In the genomic region with DNA sequence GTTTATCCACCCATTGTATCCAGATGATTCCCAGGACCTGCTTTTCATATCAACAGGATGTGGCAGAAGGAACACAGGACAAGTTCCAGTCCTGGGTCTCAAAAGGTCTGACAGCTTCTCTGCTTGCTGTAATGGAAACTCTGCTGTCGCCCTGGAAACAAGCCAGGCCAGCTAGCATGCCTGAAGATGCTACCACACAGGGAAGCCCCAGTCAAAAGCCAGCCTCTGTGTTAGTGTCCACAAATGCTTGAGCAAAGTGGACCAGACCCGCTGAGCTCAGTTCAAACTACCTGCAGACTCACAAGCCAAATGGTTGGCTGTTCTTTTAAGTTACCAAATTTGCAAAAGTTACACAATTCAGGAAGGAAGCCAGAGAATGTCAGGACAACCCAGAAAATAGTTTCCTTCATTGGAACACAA, we compare ENCODE assay signal across 7 mouse cellular contexts.
DNase-seq lines count a peak whose midpoint lies in the region; ATAC-seq and TF ChIP-seq lines count a peak whose summit lies in the region.

No protein-coding gene starts in this region.

- no peak overlapping the region for H3K4me2 ChIP-seq in midbrain, postnatal 0 days (ENCODE audit: low read depth, low read length, poor library complexity, severe bottlenecking)

- H3K27me3 ChIP-seq in midbrain, postnatal 0 days (ENCODE audit: insufficient read depth, low read length), result no peaks in the 10 kb centered on the region

- 44% methylated on average over 2 of the region's 2 CpGs for WGBS in midbrain, postnatal 0 days

- H3K27ac ChIP-seq in midbrain, postnatal 0 days (ENCODE audit: low read depth, low read length), result no peak overlapping the region

- H3K4me3 ChIP-seq in midbrain, postnatal 0 days (ENCODE audit: low read depth, low read length), result no peak overlapping the region

- no peak for ATAC-seq in midbrain, postnatal 0 days (ENCODE audit: low FRiP score)
- no peak for ATAC-seq in erythroblast, adult 5-6 weeks (replicated peaks; ENCODE audit: low FRiP score, poor library complexity, severe bottlenecking)

- H3K36me3 ChIP-seq in midbrain, postnatal 0 days (ENCODE audit: insufficient read depth, low read length), result no peaks in the 10 kb centered on the region

- H3K4me1 ChIP-seq in midbrain, postnatal 0 days (ENCODE audit: insufficient read depth, low read length), result 0 out of 2 replicates have a peak, but pooled peaks cover 4% of the 10 kb centered on the region

- H3K9me3 ChIP-seq in midbrain, postnatal 0 days (ENCODE audit: low read length), result no peaks in the 10 kb centered on the region

- H3K9ac ChIP-seq in midbrain, postnatal 0 days (replicated peaks; ENCODE audit: low read length, poor library complexity, severe bottlenecking), result no peak overlapping the region

- no peak for TF ChIP-seq CTCF in midbrain, postnatal 0 days (IDR thresholded peaks at IDR 0.05)

- peak; percentile 31 for DNase-seq in adipocyte (ENCODE audit: low spot score)
- DNase-seq in adrenal gland, postnatal 36 days, result peak; percentile 37 to 44
- peak; percentile 76 to 79 for DNase-seq in heart, adult 9 months (ENCODE audit: low spot score in 2 of 2)
- DNase-seq in kidney, adult 9 months, result peak; percentile 38
- peak; percentile 61 for DNase-seq in midbrain, postnatal 0 days (ENCODE audit: low spot score)
- DNase-seq in thymus, postnatal 25 days, result no peak
